Mouse (Mus musculus) ES-Bruce4 (cell line): ENCODE measurements around the gene Slc7a11.

Experiments
- CTCF ChIP-seq: IDR thresholded peaks from one replicate; pipeline ENCODE4 v1.8.1; 2011; ENCODE audit warnings: low read depth, low read length
- EP300 ChIP-seq: IDR thresholded peaks from 2 replicates; pipeline ENCODE4 v1.6.1; 2011; ENCODE audit warnings: low read depth, low read length; ENCODE audit not compliant: insufficient read depth

DNA sequence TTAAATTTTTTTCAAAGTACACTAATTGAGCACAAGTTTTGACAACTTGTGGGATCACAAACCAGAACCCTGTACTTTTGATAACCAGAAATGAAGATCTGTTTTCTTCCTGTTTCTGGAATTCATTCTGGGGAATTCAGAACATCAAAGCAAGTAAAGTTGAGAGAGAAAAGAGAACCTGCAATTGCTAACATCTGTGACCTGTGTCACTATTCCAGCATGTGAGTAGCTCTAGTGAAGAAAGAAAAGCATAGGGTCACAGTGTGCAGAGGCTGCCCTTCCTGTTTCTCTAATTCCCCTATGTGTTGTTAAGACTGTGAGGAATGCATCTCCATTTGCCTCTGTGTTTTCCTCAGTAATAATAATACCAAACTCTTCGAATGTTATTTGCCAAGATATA is 40.7 kb upstream of the Slc7a11 start:
- TF ChIP-seq EP300 (no peak), CTCF (no peak)
